Mouse (Mus musculus) heart, postnatal 0 days (tissue): ENCODE data around the gene Ccdc181. TPM values are rescaled to one million over a fixed set of nuclear protein-coding genes. Genes with fewer than 3 reads are reported as not detected.

Experiments
- ATAC-seq: fragments of 200-750 bp; cut with Nextera tagmentation; 2 replicates; pipeline ENCODE4 v1.8.0; 2017; ENCODE audit warnings: low read depth, moderate number of reproducible peaks, moderate library complexity; ENCODE audit not compliant: insufficient read depth
- DNase-seq: peaks from one replicate; pipeline ENCODE4 v3.0.0-alpha.2; 2016; ENCODE audit warnings: low spot score
- H3K27ac ChIP-seq: fragments of 300-500 bp; sonication (generic); 2 replicates; pipeline ENCODE4 v1.5.1; 2014; ENCODE audit warnings: low read depth, mild to moderate bottlenecking
- H3K27me3 ChIP-seq: fragments of 300-500 bp; sonication (generic); 2 replicates; pipeline ENCODE4 v1.6.1; 2014; ENCODE audit warnings: low read length, mixed read lengths; ENCODE audit not compliant: control insufficient read depth, insufficient read depth
- H3K36me3 ChIP-seq: fragments of 300-500 bp; sonication (generic); replicated peaks from 2 replicates; pipeline ENCODE4 v1.6.1; 2014; ENCODE audit warnings: low read length, mixed read lengths; ENCODE audit not compliant: control insufficient read depth, insufficient read depth
- H3K4me1 ChIP-seq: fragments of 300-500 bp; sonication (generic); 2 replicates; pipeline ENCODE4 v1.6.1; 2014; ENCODE audit warnings: antibody characterized with exemption; ENCODE audit not compliant: control insufficient read depth, insufficient read depth
- H3K4me2 ChIP-seq: fragments of 300-500 bp; sonication (generic); 2 replicates; pipeline ENCODE4 v1.6.1; 2014; ENCODE audit warnings: low read depth, mild to moderate bottlenecking, low read length, moderate library complexity
- H3K4me3 ChIP-seq: fragments of 300-500 bp; sonication (generic); 2 replicates; pipeline ENCODE4 v1.5.1; 2014; ENCODE audit warnings: low read depth, low read length
- H3K9ac ChIP-seq: fragments of 300-500 bp; sonication (generic); replicated peaks from 2 replicates; pipeline ENCODE4 v1.6.1; 2014; ENCODE audit warnings: low read depth, low read length, mixed read lengths
- H3K9me3 ChIP-seq: fragments of 300-500 bp; sonication (generic); replicated peaks from 2 replicates; pipeline ENCODE4 v1.6.1; 2016; ENCODE audit warnings: low read length; ENCODE audit not compliant: control insufficient read depth
- CTCF ChIP-seq: IDR thresholded peaks from 2 replicates; pipeline ENCODE4 v1.5.1; 2016; ENCODE audit warnings: antibody characterized with exemption, control low read depth, low read depth
- EP300 ChIP-seq: IDR thresholded peaks from 2 replicates; pipeline ENCODE4 v1.6.1; 2016; ENCODE audit warnings: antibody characterized with exemption, low read depth
- WGBS: fragments of 180-500 bp; shearing (Covaris S2); extraction: QIAGEN DNeasy Blood & Tissue Kit; methylation state at CpG from one replicate; pipeline ENCODE4 v1.1.7; 2014; 5-methylcytosine and 5-hydroxymethylcytosine counted together
- polyA plus RNA-seq: library from polyadenylated mRNA; unstranded; fragments of >200 nt; fragmentation: Nextera tagmentation; extraction: Ambion mirVana; gene quantifications from 2 replicates; pipeline ENCODE4 v1.2.1, GENCODE M21; 2015
- total RNA-seq: library from RNA; depleted of rRNA; stranded (reverse); fragments of >200 nt; gene quantifications from 2 replicates; pipeline ENCODE4 v1.2.3, GENCODE M21; 2014; ENCODE audit warnings: low replicate concordance

Ccdc181 gene
- total and polyA plus RNA-seq, 2 experiments from 2014 or later, result 1.1 to 9.8 TPM

- no peak for ATAC-seq
- Histone ChIP-seq H3K27me3 (no peaks in the 10 kb centered on the region), H3K27ac (no peak overlapping the region), H3K36me3 (no peaks in the 10 kb centered on the region), H3K4me3 (no peak overlapping the region), H3K9me3 (no peaks in the 10 kb centered on the region), H3K4me2 (no peak overlapping the region), H3K9ac (no peak overlapping the region), H3K4me1 (peaks cover 7% of the 10 kb centered on the region)
- TF ChIP-seq EP300 (no peak), CTCF (no peak)
- no peak for DNase-seq
- WGBS, result 44% methylated on average over 8 of the region's 8 CpGs
Measured at GRCm38 (mm10) chr1:164242809-164243208, 32.6 kb upstream of the Ccdc181 start.

- Histone ChIP-seq H3K4me2 (peak overlapping the region; percentile 90), H3K27ac (peak overlapping the region; percentile 94), H3K4me3 (peak overlapping the region; percentile 73), H3K27me3 (no peaks in the 10 kb centered on the region), H3K9me3 (no peaks in the 10 kb centered on the region), H3K4me1 (peaks cover 25% of the 10 kb centered on the region), H3K36me3 (no peaks in the 10 kb centered on the region), H3K9ac (peak overlapping the region; percentile 54)
- TF ChIP-seq CTCF (no peak), EP300 (no peak)
- WGBS, result 37% methylated on average over 8 of the region's 8 CpGs
- no peak for DNase-seq
- ATAC-seq, result no peak
Measured at GRCm38 (mm10) chr1:164247442-164247841, 27.9 kb upstream of the Ccdc181 start.

GRCm38 (mm10) chr1:164247971-164248370 is 27.4 kb upstream of the Ccdc181 start:
- ATAC-seq (no peak), DNase-seq (peak; percentile 36)
- WGBS, result 9% methylated on average over 10 of the region's 10 CpGs
- H3K27me3 ChIP-seq, result no peaks in the 10 kb centered on the region
- H3K27ac ChIP-seq, result peak overlapping the region; percentile 94
- H3K36me3 ChIP-seq, result no peaks in the 10 kb centered on the region
- H3K9ac ChIP-seq, result peak overlapping the region; percentile 54
- H3K4me1 ChIP-seq, result peaks cover 25% of the 10 kb centered on the region
- H3K9me3 ChIP-seq, result no peaks in the 10 kb centered on the region
- H3K4me3 ChIP-seq, result peak overlapping the region; percentile 73
- no peak for TF ChIP-seq CTCF
- no peak for TF ChIP-seq EP300
- H3K4me2 ChIP-seq, result peak overlapping the region; percentile 90

- no peak for TF ChIP-seq CTCF
- peak; percentile 45 for TF ChIP-seq EP300
- H3K9ac ChIP-seq, result peak within 1 kb of the TSS; percentile 69
- no peaks in the 10 kb centered on the region for H3K27me3 ChIP-seq
- peak within 1 kb of the TSS; percentile 90 for H3K4me2 ChIP-seq
- H3K9me3 ChIP-seq, result no peaks in the 10 kb centered on the region
- peaks cover 25% of the 10 kb centered on the region for H3K4me1 ChIP-seq
- H3K36me3 ChIP-seq, result no peaks in the 10 kb centered on the region
- peak; percentile 94 for ATAC-seq
- under 1% methylated on average over 40 of the region's 79 CpGs for WGBS
- H3K27ac ChIP-seq, result peak within 1 kb of the TSS; percentile 94
- DNase-seq, result peak; percentile 99
- H3K4me3 ChIP-seq, result peak within 1 kb of the TSS; percentile 73
Measured at GRCm38 (mm10) chr1:164248465-164249331, 26.7 kb upstream of the Ccdc181 start, which contains the start of gene Slc19a2. Gene Slc19a2 (plus strand): TSS chr1:164249046.

GRCm38 (mm10) chr1:164249332-164249711 is 26.1 kb upstream of the Ccdc181 start:
- Histone ChIP-seq H3K4me3 (peak overlapping the region; percentile 73), H3K4me1 (peaks cover 25% of the 10 kb centered on the region), H3K4me2 (peak overlapping the region; percentile 90), H3K27ac (peak overlapping the region; percentile 94), H3K36me3 (no peaks in the 10 kb centered on the region), H3K9ac (peak overlapping the region; percentile 69), H3K9me3 (no peaks in the 10 kb centered on the region), H3K27me3 (no peaks in the 10 kb centered on the region)
- TF ChIP-seq CTCF (no peak), EP300 (no peak)
- peak; percentile 14 for ATAC-seq
- peak; percentile 20 for DNase-seq
- WGBS, result 0% methylated on average over 33 of the region's 33 CpGs
